24 mouse cellular contexts compared by ENCODE assay signal in genomic region chr7:115845791-115846366, GRCm38 (mm10).
A peak's percentile ranks its signal among the peaks of the same experiment; 100 is the strongest.
DNase-seq lines count a peak whose midpoint lies in the region; ATAC-seq and TF ChIP-seq lines count a peak whose summit lies in the region.
"Had no signal": no experiment of that assay in that cellular context is flagged by ENCODE, and none has a peak within 500 bp of the region (broad histone marks: within the 10 kb centered on the region; RNA-seq: fewer than 3 reads in every experiment).

No protein-coding gene starts in this region.

- peak; percentile 48; the same call in 1 of the 2 replicates for ATAC-seq in common myeloid progenitor, adult 5-6 weeks (replicated peaks; ENCODE audit: low read depth, poor library complexity, severe bottlenecking)
- peak; percentile 85 for ATAC-seq in liver, embryonic 12.5 days
- peak; percentile 63 for ATAC-seq in megakaryocyte progenitor cell, adult 5-6 weeks (replicated peaks; ENCODE audit: poor library complexity)
- ATAC-seq in inflammation-experienced regulatory T-cells, adult 6 months = no peak
- no peak for ATAC-seq in neural tube, embryonic 15.5 days (ENCODE audit: low FRiP score)
- ATAC-seq: activated CD4-positive, CD25-positive, alpha-beta regulatory T cell, adult 4 months; forebrain, embryonic 13.5 days had no signal

- H3K36me3 ChIP-seq in liver, embryonic 12.5 days = no peaks in the 10 kb centered on the region
- H3K36me3 ChIP-seq in neural tube, embryonic 15.5 days = no peaks in the 10 kb centered on the region
- H3K36me3 ChIP-seq: embryonic facial prominence, embryonic 10.5 days had no signal

- no peak for DNase-seq in kidney, adult 18-20 months
- DNase-seq: adrenal gland, adult 8-10 months; cerebellum, adult 9-10 months; gastrocnemius, adult 2 months; heart, postnatal 4 days; kidney, postnatal 25 days; layer of hippocampus, postnatal 36 days; lung, adult 2 months; lung, postnatal 14 days; midbrain, embryonic 14.5 days; right cerebral cortex, postnatal 14 days; thymus, postnatal 14 days had no signal

- peak overlapping the region; percentile 59 for H3K4me3 ChIP-seq in bone marrow, adult 2 months (replicated peaks; ENCODE audit: control insufficient read depth, low read depth, low read length)
- H3K4me3 ChIP-seq in liver, embryonic 12.5 days = peak overlapping the region; percentile 66
- no peak overlapping the region for H3K4me3 ChIP-seq in neural tube, embryonic 15.5 days (replicated peaks)
- H3K4me3 ChIP-seq: embryonic facial prominence, embryonic 10.5 days; forebrain, embryonic 13.5 days; gastrocnemius, adult 2 months; layer of hippocampus, adult 2 months; limb, embryonic 12.5 days had no signal

- H3K4me1 ChIP-seq in bone marrow, adult 2 months (ENCODE audit: control insufficient read depth, insufficient read depth, low read length) = no peaks in the 10 kb centered on the region; the same call in 1 of the 2 replicates
- peaks cover 40% of the 10 kb centered on the region for H3K4me1 ChIP-seq in liver, embryonic 12.5 days
- H3K4me1 ChIP-seq in neural tube, embryonic 15.5 days = no peaks in the 10 kb centered on the region
- H3K4me1 ChIP-seq: embryonic facial prominence, embryonic 10.5 days; limb, embryonic 12.5 days had no signal

- peak overlapping the region; percentile 62 for H3K4me2 ChIP-seq in liver, embryonic 12.5 days
- no peak overlapping the region for H3K4me2 ChIP-seq in neural tube, embryonic 15.5 days
- H3K4me2 ChIP-seq: forebrain, embryonic 13.5 days; hindbrain, embryonic 14.5 days; limb, embryonic 12.5 days had no signal

- H3K27me3 ChIP-seq in liver, embryonic 12.5 days (replicated peaks) = no peaks in the 10 kb centered on the region
- no peaks in the 10 kb centered on the region for H3K27me3 ChIP-seq in neural tube, embryonic 15.5 days (replicated peaks)
- H3K27me3 ChIP-seq: forebrain, embryonic 13.5 days; limb, embryonic 12.5 days had no signal

- no peak for TF ChIP-seq CTCF in bone marrow, adult 2 months (IDR thresholded peaks at IDR 0.05; ENCODE audit: control insufficient read depth, insufficient read depth, low read length)

- peak overlapping the region; percentile 69; the same call in 1 of the 2 replicates for H3K27ac ChIP-seq in bone marrow, adult 2 months (ENCODE audit: control insufficient read depth, insufficient read depth, low read depth, low read length, poor library complexity)
- H3K27ac ChIP-seq in liver, embryonic 12.5 days = peak overlapping the region; percentile 98
- H3K27ac ChIP-seq in neural tube, embryonic 15.5 days (replicated peaks) = no peak overlapping the region
- H3K27ac ChIP-seq: embryonic facial prominence, embryonic 10.5 days; forebrain, embryonic 13.5 days; gastrocnemius, adult 2 months; hindbrain, embryonic 14.5 days; layer of hippocampus, adult 2 months; limb, embryonic 12.5 days had no signal

- no peaks in the 10 kb centered on the region for H3K9me3 ChIP-seq in liver, embryonic 12.5 days (replicated peaks)
- H3K9me3 ChIP-seq in neural tube, embryonic 15.5 days (replicated peaks) = no peaks in the 10 kb centered on the region
- H3K9me3 ChIP-seq: embryonic facial prominence, embryonic 10.5 days; forebrain, embryonic 13.5 days; limb, embryonic 12.5 days had no signal

- H3K9ac ChIP-seq in liver, embryonic 12.5 days = peak overlapping the region; percentile 84
- no peak overlapping the region for H3K9ac ChIP-seq in neural tube, embryonic 15.5 days (replicated peaks)
- H3K9ac ChIP-seq: forebrain, embryonic 13.5 days; hindbrain, embryonic 14.5 days; limb, embryonic 12.5 days had no signal

- no peak for TF ChIP-seq POLR2A in bone marrow, adult 2 months (IDR thresholded peaks at IDR 0.05; ENCODE audit: borderline replicate concordance, control insufficient read depth, low read depth, low read length)

- WGBS in bone marrow, adult 2 months = 55% methylated on average over 4 of the region's 4 CpGs
- 49% methylated on average over 4 of the region's 4 CpGs for WGBS in liver, embryonic 12.5 days (ENCODE audit: insufficient replicate concordance)
- 91% methylated on average over 4 of the region's 4 CpGs for WGBS in neural tube, embryonic 15.5 days

Comparison
In these comparisons a context has a peak if more than half of its experiments do, and no peak if none do; other contexts are left out.
1. ATAC-seq: peak in common myeloid progenitor, adult 5-6 weeks (single experiment), liver, embryonic 12.5 days (single experiment) and megakaryocyte progenitor cell, adult 5-6 weeks (single experiment); none in inflammation-experienced regulatory T-cells, adult 6 months (single experiment) and neural tube, embryonic 15.5 days (single experiment).